Mouse (Mus musculus): Measurements from ENCODE around the gene Gipc3. TPM values are rescaled to one million over a fixed set of nuclear protein-coding genes. Genes with fewer than 3 reads are reported as not detected.

Gipc3 gene
- polyA plus RNA-seq (2014; fragmentation: Nextera tagmentation; extraction: Ambion mirVana) = not detected in 2 replicates

DNA sequence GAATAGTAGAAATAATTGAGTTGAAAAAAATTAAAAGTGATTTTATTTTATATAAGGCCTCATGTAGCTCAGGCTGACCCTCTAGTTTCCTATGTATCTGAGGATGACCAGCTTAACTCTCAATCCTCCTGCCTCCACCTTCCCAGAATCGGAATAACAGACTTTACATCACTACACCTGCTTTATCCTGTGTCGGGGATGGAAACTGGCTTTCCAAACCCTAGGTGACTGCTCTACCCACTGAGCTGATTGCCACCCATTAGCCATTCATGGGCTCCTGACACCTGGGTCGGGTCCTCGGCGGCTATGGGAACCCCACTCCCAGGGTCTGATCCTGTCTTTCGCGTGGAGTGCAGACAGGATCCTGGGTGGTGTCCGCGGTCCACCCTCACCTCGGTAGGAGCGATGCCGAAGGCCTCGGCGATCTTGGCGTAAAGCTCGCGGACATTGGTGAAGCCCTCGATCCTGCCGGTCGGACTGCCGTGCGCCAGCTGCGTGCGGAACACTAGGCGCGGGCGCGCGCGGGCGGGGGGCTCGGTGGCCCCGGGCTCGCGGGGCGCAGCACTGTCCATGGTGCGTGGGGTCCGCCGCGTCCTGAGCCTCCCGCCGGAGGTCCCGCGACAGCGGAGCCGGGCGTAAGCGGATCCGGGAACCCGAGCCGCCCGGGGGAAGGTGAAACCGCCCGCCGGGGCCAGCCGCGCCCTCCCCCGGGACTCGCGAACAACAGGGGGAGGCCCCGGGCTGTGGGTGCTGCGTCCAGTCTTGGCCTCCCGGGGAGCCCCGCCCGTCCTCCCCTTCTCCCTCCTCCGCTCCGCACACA, at the start of gene Gipc3:
Gene Gipc3 (minus strand): TSS at position 581 of the 820 bp plus-strand sequence.
- H3K4me2 ChIP-seq (replicated peaks; ENCODE audit: low read depth, low read length) = peak within 1 kb of the TSS; percentile 65
- H3K36me3 ChIP-seq (ENCODE audit: control insufficient read depth, insufficient read depth, low read length) = no peaks in the 10 kb centered on the region; the same call in 1 of the 2 replicates
- DNase-seq (ENCODE audit: low spot score) (no peak), ATAC-seq (ENCODE audit: low FRiP score) (no peak)
- peaks cover 6% of the 10 kb centered on the region; the same call in 1 of the 2 replicates for H3K4me1 ChIP-seq (replicated peaks; ENCODE audit: control insufficient read depth, insufficient read depth, low read length)
- H3K9me3 ChIP-seq (ENCODE audit: control insufficient read depth, low read length) = no peaks in the 10 kb centered on the region
- no peak within 1 kb of the TSS for H3K27ac ChIP-seq (ENCODE audit: low read depth, low read length)
- H3K27me3 ChIP-seq (ENCODE audit: control insufficient read depth, insufficient read depth, low read length) = peaks cover 42% of the 10 kb centered on the region
- WGBS = 4% methylated on average over 62 of the region's 67 CpGs
- peak within 1 kb of the TSS; percentile 30 for H3K4me3 ChIP-seq (ENCODE audit: low read depth, low read length)
- peak within 1 kb of the TSS; percentile 50 for H3K9ac ChIP-seq (ENCODE audit: low read depth, low read length)

DNA sequence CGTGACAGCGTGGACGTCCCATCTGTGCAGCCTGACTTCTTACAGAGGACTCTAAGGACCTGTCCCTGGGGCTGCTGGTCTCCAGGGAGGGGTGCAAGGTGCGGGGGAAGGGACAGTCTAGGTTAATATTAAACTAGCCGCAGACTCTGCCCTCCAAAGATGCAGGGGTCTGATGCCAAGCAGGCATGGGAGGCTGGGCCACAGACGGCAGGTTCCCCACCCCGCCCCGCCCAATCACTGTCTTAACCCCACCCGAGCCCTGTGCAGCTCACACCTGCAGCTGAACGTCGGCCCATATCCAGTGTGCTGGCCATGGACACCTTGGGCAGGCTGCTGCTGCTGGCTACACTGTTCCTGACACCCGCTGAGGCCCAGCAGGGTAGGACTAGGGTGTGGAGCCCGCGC, 49.7 kb upstream of the Gipc3 start, which contains the start of gene Smim24:
Gene Smim24 (plus strand): TSS at position 271 of the 405 bp plus-strand sequence.
- Histone ChIP-seq H3K9me3 (ENCODE audit: control insufficient read depth, low read length) (no peaks in the 10 kb centered on the region), H3K4me3 (ENCODE audit: low read depth, low read length) (no peak within 1 kb of the TSS), H3K4me1 (replicated peaks; ENCODE audit: control insufficient read depth, insufficient read depth, low read length) (peaks cover 2% of the 10 kb centered on the region; the same call in 1 of the 2 replicates), H3K27ac (ENCODE audit: low read depth, low read length) (peak within 1 kb of the TSS; percentile 27; the same call in 1 of the 2 replicates), H3K27me3 (ENCODE audit: control insufficient read depth, insufficient read depth, low read length) (peaks cover 3% of the 10 kb centered on the region; the same call in 1 of the 2 replicates), H3K9ac (ENCODE audit: low read depth, low read length) (no peak within 1 kb of the TSS), H3K36me3 (ENCODE audit: control insufficient read depth, insufficient read depth, low read length) (no peaks in the 10 kb centered on the region), H3K4me2 (replicated peaks; ENCODE audit: low read depth, low read length) (peak within 1 kb of the TSS; percentile 21)
- DNase-seq (ENCODE audit: low spot score) = no peak
- WGBS = 69% methylated on average over 14 of the region's 14 CpGs
- no peak for ATAC-seq (ENCODE audit: low FRiP score)

DNA sequence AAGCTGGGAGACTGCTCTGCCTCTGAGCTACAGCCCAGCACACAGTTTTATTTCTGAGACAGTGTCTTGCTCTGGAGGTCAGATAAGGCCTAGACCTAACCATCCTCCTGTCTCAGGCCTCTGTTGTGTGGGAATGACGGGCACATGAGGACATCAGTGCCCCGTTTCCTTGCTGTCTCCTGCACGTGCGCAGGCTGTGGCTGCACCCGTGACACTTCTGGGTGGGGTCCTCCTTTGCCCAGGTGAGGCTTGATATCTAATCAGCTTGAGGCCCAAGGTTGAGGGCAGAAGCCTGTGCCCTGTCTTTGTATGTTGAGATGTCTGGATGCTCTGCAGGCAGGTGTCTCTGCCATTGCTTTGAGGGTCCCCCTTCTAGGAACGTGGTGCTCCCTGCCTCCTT, 49.2 kb upstream of the Gipc3 start:
- Histone ChIP-seq H3K27me3 (ENCODE audit: control insufficient read depth, insufficient read depth, low read length) (no peaks in the 10 kb centered on the region), H3K4me1 (replicated peaks; ENCODE audit: control insufficient read depth, insufficient read depth, low read length) (peaks cover 2% of the 10 kb centered on the region; the same call in 1 of the 2 replicates), H3K4me2 (replicated peaks; ENCODE audit: low read depth, low read length) (no peak overlapping the region), H3K27ac (ENCODE audit: low read depth, low read length) (no peak overlapping the region), H3K4me3 (ENCODE audit: low read depth, low read length) (no peak overlapping the region), H3K36me3 (ENCODE audit: control insufficient read depth, insufficient read depth, low read length) (peaks cover 3% of the 10 kb centered on the region; the same call in 1 of the 2 replicates), H3K9ac (ENCODE audit: low read depth, low read length) (no peak overlapping the region), H3K9me3 (ENCODE audit: control insufficient read depth, low read length) (no peaks in the 10 kb centered on the region)
- WGBS = 84% methylated on average over 6 of the region's 6 CpGs
- ATAC-seq (ENCODE audit: low FRiP score) = no peak
- DNase-seq (ENCODE audit: low spot score) = no peak

DNA sequence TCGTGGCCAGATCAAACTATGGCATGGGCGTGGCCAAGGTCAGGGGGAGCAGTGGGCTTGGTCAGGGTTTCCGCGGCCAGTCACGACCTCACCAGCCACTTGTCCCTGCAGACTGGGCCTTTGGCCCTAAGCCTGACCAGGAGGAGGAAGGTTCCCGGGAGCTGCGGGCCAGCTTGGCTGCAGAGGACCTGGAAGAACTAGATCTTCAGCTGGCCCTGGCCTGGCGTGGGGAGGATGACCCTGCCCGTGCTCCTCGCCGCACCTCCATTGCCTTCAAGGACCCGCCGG, 47.6 kb upstream of the Gipc3 start:
- peaks cover 4% of the 10 kb centered on the region; the same call in 1 of the 2 replicates for H3K36me3 ChIP-seq (ENCODE audit: control insufficient read depth, insufficient read depth, low read length)
- no peak for ATAC-seq (ENCODE audit: low FRiP score)
- DNase-seq (ENCODE audit: low spot score) = no peak
- no peaks in the 10 kb centered on the region for H3K9me3 ChIP-seq (ENCODE audit: control insufficient read depth, low read length)
- no peak overlapping the region for H3K9ac ChIP-seq (ENCODE audit: low read depth, low read length)
- H3K4me3 ChIP-seq (ENCODE audit: low read depth, low read length) = no peak overlapping the region
- H3K27ac ChIP-seq (ENCODE audit: low read depth, low read length) = no peak overlapping the region
- H3K27me3 ChIP-seq (ENCODE audit: control insufficient read depth, insufficient read depth, low read length) = no peaks in the 10 kb centered on the region
- WGBS = 92% methylated on average over 13 of the region's 13 CpGs
- peaks cover 2% of the 10 kb centered on the region; the same call in 1 of the 2 replicates for H3K4me1 ChIP-seq (replicated peaks; ENCODE audit: control insufficient read depth, insufficient read depth, low read length)
- H3K4me2 ChIP-seq (replicated peaks; ENCODE audit: low read depth, low read length) = no peak overlapping the region

DNA sequence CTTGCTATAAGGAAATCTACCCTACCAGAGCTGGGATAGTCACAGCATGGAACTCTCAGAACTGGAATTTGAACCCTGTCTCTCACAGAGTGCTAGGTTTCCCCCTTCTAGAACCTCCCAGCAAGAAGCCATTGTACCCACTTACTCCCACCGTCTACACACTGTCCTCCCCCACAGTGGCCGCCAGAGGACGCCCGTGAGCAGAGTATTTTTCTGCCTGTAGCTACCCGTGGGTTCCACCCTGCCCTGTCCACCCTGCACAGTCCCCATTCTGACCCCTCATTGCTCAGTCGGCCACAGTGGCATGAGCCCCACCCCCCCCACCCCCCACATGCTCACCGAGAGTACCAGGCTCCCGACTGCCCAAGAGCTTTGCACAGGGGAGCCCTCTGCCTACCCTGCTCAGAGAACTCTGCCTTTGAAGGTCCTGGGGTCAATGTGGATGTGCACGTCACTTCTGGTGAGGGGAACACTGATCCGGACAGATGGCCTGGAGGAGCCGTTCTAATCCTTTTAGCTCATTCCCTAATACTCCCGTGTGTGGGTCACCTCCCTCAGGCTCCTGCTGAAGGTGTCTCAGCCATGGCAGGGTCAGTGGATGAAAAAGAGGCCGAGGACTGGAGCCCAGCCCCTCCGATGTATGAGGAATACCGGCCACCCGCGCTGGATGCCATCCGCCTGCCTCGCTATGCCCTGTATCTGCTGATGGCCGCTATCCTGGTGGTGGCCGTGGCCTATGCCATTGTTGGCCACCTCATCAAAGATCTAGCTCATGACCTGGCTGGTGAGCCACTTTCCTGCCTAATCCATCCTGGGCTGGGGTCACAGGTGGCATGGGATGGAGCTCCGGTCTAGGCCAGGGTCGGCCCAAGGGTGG, 47.0 kb upstream of the Gipc3 start:
- peak; percentile 81 for DNase-seq (ENCODE audit: low spot score)
- Histone ChIP-seq H3K27me3 (ENCODE audit: control insufficient read depth, insufficient read depth, low read length) (no peaks in the 10 kb centered on the region), H3K27ac (ENCODE audit: low read depth, low read length) (no peak overlapping the region), H3K9ac (ENCODE audit: low read depth, low read length) (no peak overlapping the region), H3K36me3 (ENCODE audit: control insufficient read depth, insufficient read depth, low read length) (peaks cover 4% of the 10 kb centered on the region; the same call in 1 of the 2 replicates), H3K4me3 (ENCODE audit: low read depth, low read length) (no peak overlapping the region), H3K4me2 (replicated peaks; ENCODE audit: low read depth, low read length) (no peak overlapping the region), H3K9me3 (ENCODE audit: control insufficient read depth, low read length) (no peaks in the 10 kb centered on the region), H3K4me1 (replicated peaks; ENCODE audit: control insufficient read depth, insufficient read depth, low read length) (peaks cover 7% of the 10 kb centered on the region; the same call in 1 of the 2 replicates)
- ATAC-seq (ENCODE audit: low FRiP score) = peak; percentile 31; the same call in 1 of the 2 replicates
- WGBS = 62% methylated on average over 23 of the region's 23 CpGs

DNA sequence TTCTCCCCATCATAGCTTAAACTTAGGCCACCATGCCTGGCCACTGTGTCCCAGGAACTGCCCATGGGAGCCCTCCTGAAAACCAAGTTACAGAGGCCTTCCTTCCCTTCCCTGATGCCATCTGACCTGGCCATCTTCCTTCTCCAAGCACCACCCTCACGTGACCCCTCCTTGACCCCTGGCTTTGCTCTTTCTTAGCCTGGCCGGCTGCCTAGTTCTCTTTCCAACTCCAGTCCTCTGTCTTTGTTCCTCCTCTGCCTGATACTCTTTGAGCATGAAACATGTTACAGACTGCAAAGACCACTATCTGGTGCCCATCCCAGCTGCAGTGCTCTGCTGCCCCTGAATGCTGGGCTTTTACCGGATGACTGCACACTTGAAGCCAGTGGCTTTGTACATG, 46.3 kb upstream of the Gipc3 start:
- H3K4me1 ChIP-seq (replicated peaks; ENCODE audit: control insufficient read depth, insufficient read depth, low read length) = peaks cover 10% of the 10 kb centered on the region; the same call in 1 of the 2 replicates
- 42% methylated on average over 3 of the region's 3 CpGs for WGBS

DNA sequence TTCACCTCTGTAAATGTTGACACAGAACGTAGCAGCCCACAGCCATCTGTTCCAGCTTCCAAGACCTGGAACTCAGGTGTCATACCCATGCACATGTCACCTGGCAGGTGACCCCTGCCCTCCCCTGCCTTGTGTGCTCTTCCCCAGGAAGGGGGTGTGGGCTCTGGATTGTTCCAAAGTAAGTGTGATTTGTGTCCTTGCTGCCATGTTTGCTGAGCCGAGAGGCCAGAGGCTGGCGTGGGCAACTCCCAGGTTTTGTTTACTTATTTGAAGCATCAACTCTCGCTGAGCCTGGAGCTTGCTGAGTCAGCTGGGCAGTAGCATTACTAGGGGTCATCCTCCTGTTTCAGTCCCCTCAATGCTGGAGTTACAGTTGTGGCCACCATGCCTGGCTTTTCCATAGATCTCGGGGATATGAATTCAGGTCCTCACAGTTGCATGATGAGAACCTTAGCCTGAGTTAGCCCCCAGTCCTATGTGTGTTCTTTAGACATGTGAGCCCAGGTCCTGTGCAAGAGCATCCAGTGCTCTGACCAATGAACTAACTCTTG, 45.5 kb upstream of the Gipc3 start, which contains the start of gene Gm48552:
Gene Gm48552 (plus strand): TSS at position 501 of the 551 bp plus-strand sequence.
- no peak within 1 kb of the TSS for H3K4me2 ChIP-seq (replicated peaks; ENCODE audit: low read depth, low read length)
- peaks cover 4% of the 10 kb centered on the region; the same call in 1 of the 2 replicates for H3K36me3 ChIP-seq (ENCODE audit: control insufficient read depth, insufficient read depth, low read length)
- ATAC-seq (ENCODE audit: low FRiP score) = no peak
- H3K4me1 ChIP-seq (replicated peaks; ENCODE audit: control insufficient read depth, insufficient read depth, low read length) = peaks cover 10% of the 10 kb centered on the region; the same call in 1 of the 2 replicates
- H3K4me3 ChIP-seq (ENCODE audit: low read depth, low read length) = no peak within 1 kb of the TSS
- no peak within 1 kb of the TSS for H3K9ac ChIP-seq (ENCODE audit: low read depth, low read length)
- WGBS = 90% methylated on average over 5 of the region's 5 CpGs
- H3K9me3 ChIP-seq (ENCODE audit: control insufficient read depth, low read length) = no peaks in the 10 kb centered on the region
- no peak within 1 kb of the TSS for H3K27ac ChIP-seq (ENCODE audit: low read depth, low read length)
- H3K27me3 ChIP-seq (ENCODE audit: control insufficient read depth, insufficient read depth, low read length) = no peaks in the 10 kb centered on the region
- DNase-seq (ENCODE audit: low spot score) = no peak

More for the DNA sequence above, 46.3 kb upstream of the Gipc3 start:
- ATAC-seq (ENCODE audit: low FRiP score) = no peak
- H3K27me3 ChIP-seq (ENCODE audit: control insufficient read depth, insufficient read depth, low read length) = no peaks in the 10 kb centered on the region
- no peak overlapping the region for H3K27ac ChIP-seq (ENCODE audit: low read depth, low read length)
- H3K4me2 ChIP-seq (replicated peaks; ENCODE audit: low read depth, low read length) = no peak overlapping the region
- H3K36me3 ChIP-seq (ENCODE audit: control insufficient read depth, insufficient read depth, low read length) = peaks cover 4% of the 10 kb centered on the region; the same call in 1 of the 2 replicates
- no peak overlapping the region for H3K4me3 ChIP-seq (ENCODE audit: low read depth, low read length)
- H3K9me3 ChIP-seq (ENCODE audit: control insufficient read depth, low read length) = no peaks in the 10 kb centered on the region
- no peak overlapping the region for H3K9ac ChIP-seq (ENCODE audit: low read depth, low read length)
- DNase-seq (ENCODE audit: low spot score) = no peak

DNA sequence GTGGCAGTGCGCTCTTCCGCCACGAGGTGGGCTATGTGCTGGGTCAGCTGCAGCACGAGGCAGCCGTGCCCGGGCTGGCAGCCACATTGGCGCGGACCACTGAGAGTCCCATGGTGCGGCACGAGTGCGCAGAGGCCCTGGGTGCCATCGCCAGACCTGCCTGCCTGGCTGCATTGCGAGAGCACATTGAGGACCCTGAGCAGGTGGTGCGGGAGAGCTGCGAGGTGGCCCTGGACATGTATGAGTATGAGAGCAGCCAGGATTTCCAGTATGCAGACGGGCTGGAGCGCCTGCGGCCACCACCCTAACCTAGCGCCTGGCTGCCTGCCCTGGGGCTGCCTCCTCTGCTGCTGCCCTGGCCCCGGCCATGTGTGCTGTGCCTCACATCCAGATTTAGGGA, 44.6 kb upstream of the Gipc3 start:
- no peaks in the 10 kb centered on the region for H3K27me3 ChIP-seq (ENCODE audit: control insufficient read depth, insufficient read depth, low read length)
- ATAC-seq (ENCODE audit: low FRiP score) (no peak), DNase-seq (ENCODE audit: low spot score) (no peak)
- H3K4me2 ChIP-seq (replicated peaks; ENCODE audit: low read depth, low read length) = no peak overlapping the region
- no peak overlapping the region for H3K27ac ChIP-seq (ENCODE audit: low read depth, low read length)
- peaks cover 4% of the 10 kb centered on the region; the same call in 1 of the 2 replicates for H3K36me3 ChIP-seq (ENCODE audit: control insufficient read depth, insufficient read depth, low read length)
- peaks cover 8% of the 10 kb centered on the region; the same call in 1 of the 2 replicates for H3K4me1 ChIP-seq (replicated peaks; ENCODE audit: control insufficient read depth, insufficient read depth, low read length)
- H3K9me3 ChIP-seq (ENCODE audit: control insufficient read depth, low read length) = no peaks in the 10 kb centered on the region
- H3K9ac ChIP-seq (ENCODE audit: low read depth, low read length) = no peak overlapping the region
- no peak overlapping the region for H3K4me3 ChIP-seq (ENCODE audit: low read depth, low read length)
- WGBS = 96% methylated on average over 20 of the region's 20 CpGs

Measured in hindbrain, embryonic 11.5 days (tissue).